Mouse (Mus musculus): ENCODE results near the gene Ncapd2. TPM values are rescaled to one million over a fixed set of nuclear protein-coding genes. Genes with fewer than 3 reads are reported as not detected.

Ncapd2 gene
- total and polyA plus RNA-seq, 3 experiments: 20.4 to 25.5 (median 25.2) TPM

DNA sequence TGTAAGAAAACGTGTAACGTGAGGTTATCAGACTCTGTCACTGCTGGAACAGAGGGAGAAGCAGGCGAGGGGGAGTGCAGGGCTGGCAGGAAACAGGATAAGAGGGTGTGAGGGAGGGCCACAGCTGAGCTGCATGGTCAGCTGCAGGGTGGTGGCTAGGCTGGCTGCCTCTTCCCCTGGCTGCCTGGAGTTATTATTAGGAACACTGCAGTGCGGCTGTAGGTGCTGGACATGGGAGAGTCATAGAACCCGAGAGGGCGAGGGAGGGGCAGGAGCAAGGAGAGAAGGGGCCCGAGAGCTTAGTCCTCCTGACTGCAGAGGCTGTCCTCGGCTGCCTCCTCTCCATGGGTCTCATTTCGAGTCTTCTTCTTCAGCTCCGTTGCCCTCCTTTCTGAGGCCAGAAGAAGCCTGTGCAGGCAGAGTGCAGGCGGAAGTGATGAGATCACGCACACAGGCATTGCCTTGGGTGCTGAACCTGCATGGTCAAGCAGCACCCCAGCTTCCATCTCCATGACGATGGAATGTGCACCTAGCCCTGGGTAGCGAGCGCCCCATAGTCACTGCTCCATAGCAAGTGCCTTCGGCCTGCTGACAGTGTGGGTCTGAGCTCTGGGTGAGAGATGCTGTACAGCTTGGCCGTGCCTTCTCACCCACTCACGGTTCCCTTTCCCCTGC is 43.1 kb downstream of the Ncapd2 start:
- DNase-seq: peak; percentile 54

DNA sequence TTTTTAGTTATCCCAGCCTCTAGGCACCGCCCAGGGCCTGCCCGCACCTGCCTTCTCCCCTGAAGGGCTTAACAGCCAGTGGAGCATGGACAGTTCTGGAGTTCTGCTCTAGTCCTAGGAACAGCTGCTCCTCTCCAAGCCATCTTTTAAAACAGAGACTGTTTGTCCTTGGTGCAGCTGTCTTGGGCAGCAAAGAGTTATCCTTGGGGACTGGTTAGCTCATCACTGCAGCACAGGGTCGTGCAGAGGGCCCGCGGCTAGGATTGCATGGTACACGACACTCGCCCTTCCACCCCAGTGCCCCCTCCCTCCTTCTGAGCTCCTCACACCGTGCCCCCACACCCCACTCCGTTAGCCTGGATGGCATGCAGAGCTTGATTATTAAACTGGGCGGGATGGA is 44.2 kb downstream of the Ncapd2 start:
- DNase-seq: no peak

DNA sequence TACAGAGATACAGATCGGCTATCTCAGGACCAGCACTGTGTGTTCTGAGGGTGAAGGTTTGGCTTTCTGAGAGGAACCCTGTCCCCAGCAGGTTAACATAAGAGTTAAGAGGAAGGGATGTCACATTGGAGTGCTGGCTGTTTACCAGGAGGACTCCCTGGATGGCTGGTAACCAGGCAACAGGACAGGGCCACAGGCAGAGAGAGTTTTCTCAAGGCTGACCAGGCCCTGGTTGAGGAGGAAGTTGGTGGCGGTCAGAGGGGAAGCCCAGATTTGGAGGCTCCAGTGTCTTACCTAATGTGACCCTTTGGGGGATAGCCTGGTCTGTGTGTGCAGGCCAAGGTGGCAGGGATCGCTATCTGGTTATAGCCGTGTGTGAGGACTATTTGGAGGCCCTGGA is 44.7 kb downstream of the Ncapd2 start:
- peak; percentile 75 for DNase-seq

DNA sequence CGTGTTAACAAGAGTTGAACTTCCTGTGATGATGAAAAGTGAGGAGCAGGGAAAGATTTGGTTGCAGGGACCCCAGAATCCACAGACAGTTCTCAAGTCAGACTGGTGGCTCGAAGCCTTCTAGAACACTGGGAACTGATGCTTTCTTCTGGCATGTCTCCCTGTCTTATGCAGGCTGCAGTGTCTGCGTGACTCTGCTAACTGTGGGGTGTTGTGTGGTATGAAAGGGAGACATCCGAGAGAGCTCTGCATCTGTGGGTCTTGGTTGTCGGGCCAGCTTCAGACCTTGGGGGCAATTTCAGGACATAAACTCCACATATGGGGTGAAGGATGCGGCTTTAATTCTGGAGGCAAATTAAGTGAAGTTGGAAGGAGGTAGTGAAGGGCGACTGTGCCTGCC is 45.4 kb downstream of the Ncapd2 start:
- no peak for DNase-seq

DNA sequence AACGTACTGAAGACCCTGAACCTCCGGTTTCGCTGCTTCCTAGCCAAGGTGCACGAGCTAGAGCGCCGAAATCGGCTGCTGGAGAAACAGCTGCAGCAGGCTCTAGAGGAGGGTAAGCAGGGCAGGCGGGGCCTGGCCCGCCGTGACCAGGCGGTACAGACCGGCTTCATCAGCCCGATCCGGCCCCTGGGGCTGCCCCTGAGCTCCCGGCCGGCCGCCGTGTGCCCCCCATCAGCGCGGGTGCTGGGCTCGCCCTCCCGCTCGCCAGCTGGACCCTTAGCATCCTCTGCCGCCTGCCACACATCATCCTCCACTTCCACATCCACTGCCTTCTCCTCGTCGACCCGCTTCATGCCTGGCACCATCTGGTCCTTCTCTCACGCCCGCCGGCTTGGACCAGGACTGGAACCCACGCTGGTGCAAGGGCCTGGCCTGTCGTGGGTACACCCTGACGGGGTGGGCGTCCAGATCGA is 46.0 kb downstream of the Ncapd2 start:
- DNase-seq: no peak

DNA sequence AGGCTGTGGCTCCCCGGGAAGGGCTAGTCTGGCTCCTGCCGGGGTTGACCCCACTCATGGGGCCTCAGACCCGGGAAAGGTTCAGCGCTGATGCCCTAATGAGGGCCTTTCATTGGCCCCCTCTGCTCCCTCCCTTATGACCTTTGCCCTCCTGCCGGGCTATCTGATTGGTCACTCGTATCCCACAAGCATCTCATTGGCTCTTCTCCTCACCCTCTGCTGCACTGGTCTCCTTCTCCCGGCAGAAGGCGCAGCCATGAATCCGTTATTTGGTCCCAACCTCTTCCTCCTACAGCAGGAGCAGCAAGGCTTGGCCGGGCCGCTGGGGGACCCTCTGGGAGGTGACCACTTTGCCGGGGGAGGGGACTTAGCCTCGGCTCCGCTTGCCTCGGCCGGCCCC is 46.5 kb downstream of the Ncapd2 start, which contains the start of gene Iffo1:
Iffo1 (plus strand) TSS at position 241 of the 400 bp plus-strand sequence.
- DNase-seq: peak; percentile 94

DNA sequence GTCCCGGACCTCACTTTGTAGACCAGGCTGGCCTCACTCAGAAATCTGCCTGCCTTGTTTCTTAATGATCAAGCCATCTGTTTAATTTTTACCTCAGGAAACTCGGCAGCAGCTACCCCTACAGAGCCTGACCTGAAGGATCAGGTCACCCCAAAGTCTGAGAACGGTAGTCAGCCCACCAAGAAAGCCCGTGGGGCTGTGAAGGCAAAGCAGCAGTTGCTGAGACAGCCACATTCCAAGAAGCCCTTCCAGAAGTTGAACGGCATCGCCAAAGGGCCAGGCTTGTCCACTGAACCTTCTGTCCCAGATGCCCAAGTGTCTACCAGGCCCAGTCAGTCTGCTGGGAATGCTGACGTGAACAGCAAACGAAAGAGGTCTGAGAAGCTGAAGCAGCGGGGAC is 47.6 kb downstream of the Ncapd2 start:
- no peak for DNase-seq

DNA sequence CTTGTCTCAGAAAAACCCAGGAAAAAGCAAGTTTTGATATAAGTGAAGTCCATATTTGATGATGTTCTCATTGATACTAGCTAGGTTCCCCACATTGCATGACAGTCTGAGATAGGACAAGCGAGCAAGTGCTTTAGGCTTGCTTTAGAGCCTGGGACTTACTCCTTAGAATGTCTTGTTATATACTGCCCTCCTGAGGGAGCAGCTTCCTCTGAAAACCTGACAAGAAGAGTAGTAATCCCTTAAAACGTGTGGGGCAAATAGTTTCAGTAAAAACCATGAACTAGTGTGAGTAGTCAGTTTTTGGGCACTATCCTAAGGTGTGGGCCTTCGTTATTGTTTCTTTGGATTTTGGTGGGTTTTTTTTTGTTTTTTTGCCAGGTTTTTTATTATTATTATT is 48.4 kb downstream of the Ncapd2 start:
- DNase-seq: no peak

DNA sequence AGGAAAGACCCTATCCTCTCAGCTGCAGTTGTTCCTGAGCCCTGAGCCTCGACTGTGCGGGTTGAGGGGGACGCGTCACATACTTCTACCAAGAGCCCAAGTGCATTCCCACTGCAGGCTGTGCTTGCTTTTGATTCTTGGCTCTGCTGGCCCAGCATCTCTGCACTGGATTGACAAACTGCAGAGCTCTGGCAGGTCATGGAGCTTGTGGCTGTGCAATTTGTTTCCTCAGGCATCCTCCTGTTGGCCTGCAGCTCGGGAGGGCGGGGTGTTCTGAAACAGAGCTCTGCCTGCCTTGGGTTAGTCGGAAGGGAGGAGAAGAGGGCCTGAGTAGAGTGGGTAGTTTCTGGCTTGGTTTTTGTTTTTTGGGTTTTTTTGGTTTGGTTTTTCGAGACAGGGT is 49.1 kb downstream of the Ncapd2 start:
- no peak for DNase-seq

DNA sequence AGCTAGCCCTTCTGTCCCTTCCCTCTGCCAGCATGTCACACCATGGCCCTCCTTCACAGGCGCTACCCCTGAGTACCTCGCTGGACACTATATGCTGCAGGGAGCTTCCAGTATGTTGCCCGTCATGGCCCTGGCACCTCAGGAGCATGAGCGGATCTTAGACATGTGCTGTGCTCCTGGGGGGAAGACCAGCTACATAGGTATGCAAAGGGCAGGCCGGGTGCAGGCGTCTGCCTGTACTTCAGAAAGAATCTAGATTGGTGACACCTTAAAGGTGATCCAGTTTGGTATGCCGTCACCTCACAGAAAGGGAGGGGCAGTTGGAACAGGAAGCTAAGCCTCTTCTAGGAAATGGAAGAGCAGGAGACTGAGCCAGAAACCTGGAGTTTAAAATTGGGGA is 51.8 kb downstream of the Ncapd2 start:
- DNase-seq: no peak

DNA sequence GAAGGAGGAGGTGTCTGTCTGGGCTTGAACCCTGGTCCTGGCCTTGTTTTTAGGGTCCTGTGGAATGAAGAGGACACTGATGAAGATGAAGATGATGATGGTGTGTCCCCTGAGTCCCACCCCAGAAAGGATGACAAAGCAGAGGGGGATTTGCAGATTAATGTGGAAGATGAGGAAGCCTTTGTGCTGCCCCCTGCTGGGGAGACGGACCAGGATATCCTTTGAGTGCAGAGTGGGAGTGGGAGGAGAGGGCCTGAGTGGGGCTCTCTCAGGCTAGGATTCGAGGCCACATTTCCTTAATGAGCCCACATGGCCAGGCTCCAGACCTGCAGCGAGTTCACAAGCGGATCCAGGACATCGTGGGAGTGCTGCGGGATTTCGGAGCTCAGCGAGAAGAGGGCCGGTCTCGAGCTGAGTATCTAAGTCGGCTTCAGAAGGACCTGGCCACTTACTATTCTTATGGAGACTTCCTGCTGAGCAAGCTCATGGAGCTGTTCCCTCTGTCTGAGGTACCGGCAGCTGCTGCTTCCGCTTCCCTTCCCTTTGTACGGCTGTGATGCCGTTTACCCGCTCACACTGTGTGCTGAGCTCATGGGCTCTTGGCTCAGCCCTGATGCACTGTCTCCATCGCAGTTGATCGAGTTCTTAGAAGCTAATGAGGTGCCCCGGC is 54.4 kb downstream of the Ncapd2 start:
- DNase-seq: no peak

DNA sequence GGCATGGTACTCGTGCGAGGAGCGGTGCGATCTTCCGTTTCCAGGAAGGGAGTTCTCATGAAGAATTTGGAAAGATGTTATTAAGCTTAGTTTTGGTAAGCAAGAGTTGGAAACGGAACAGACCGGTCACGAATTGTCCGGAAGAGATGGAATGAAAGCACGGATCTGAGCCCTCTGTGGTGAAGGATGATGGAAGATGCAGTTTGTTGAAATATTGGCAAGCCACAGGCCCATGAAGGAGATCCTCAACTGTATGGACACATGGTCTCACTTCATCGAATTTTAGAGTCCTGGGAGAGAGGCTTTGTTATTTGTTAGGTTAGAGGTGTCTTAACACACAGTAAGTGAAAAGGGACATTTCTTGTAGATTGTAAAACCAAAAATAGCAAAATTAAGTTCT is 59.0 kb downstream of the Ncapd2 start:
- no peak for DNase-seq

DNA sequence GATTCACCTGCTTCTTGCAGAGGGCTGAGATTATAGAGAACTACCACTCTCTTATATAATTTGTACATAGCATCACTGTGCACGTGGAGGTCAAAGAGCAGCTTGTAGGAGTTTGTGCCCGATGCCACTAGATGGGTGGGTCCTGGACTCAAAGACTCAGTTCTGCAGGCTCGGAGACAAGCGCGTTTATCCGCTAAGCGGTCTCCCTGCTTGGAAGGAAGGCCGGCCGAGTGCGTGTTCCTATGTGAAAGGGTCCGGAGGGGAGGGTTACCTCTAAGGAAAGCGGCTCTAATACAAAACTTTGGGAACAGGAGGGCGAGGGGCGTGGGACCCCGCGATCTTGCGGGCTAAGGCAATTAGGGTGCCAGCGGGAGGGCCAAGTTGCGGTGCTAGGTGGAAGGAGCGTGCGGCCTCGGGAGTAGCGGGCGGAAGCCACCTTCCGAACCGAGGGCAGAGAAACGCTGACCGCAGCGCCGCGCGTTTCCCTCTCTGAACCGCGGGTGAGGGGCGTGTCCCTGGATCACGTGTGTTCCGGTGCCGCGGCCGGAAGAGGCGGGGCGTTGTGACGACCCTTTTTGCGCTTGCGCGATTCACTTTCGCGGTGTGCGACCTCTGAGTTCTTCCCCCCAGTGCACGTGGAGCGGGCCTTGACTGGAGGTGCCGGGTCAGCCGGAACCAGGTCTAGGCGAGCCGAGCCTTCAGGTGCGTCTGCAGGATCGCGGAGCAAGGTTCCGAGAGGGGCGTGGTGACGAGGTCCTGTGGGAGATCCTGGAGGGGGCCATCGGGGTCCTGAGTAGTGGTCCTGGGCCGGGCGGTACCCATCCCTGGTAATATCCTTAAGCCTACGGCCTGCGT is 60.0 kb downstream of the Ncapd2 start, which contains the start of gene Nop2:
Nop2 (plus strand) TSS at position 608 of the 855 bp plus-strand sequence.
- peak; percentile 90 for DNase-seq

DNA sequence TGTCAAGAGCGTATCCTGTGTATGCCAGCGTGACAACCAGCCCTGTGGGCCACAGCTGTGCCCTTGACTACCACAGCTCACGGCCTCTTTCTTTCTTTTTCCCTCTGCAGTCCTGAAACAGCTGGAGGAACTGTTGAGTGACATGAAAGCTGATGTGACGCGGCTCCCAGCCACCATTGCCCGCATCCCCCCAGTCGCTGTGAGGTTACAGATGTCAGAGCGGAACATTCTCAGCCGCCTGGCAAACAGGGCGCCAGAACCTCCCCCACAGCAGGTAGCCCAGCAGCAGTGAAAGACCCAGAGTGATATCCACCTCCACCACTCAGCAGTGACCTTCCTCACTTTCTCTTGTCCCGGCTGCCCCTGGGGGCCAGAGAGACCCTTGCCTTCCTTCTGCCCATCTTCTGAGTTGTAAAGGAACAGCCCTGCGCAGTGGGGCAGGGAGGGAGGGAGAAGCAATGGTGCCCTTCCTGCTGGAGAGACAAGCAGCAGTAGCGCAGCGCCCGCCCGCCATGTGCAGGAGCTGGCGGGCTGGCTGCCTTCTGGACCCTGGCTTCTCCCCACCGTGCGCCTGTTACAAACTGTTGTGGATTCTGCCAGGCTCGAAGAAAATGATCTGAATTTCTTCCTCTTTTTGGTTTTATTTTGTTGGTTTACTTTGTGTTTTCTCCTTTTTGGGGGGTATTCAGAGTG is 61.6 kb downstream of the Ncapd2 start:
- no peak for DNase-seq

DNA sequence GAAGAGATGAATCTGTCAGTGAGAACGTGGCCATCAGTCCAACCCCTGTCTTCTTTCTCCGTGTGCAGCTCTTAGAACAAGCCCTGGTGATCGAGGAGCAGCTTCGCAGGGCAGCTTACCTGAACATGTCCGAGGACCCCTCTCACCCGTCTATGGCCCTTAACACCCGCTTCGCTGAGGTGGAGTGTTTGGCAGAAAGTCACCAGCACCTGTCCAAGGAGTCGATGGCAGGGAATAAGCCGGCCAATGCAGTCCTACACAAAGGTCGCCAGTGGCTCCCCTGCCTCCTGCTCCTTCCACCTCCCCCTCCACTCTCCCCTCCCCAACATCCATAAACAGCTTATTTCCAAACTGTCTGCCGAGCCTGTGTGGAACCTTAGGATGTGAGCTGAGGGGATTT is 62.8 kb downstream of the Ncapd2 start:
- DNase-seq: no peak

DNA sequence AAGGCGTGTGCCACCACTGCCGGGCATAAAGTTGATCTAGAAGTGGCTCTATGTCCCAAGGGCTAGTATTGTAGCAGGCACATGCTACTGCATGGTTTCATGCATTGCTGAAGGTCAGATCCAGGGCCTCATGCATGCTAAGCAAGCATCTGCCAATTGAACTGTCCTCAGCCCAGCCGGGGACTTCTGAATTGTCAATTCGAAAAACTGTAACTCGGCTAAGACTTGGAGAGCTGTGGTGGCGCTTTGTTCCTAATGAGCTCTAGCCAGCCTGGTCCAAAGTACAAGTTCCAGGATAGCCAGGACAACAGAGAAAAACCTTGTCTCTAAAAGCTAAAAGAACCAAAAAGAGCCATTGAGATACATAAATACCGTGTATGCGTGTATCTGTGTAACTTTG is 72.1 kb downstream of the Ncapd2 start:
- DNase-seq: no peak

Small RNAs within 50 kb of the gene (microRNA-seq; reads per million reads assigned to microRNA genes)
- gene Mir3098: 0.44 to 1.7 reads per million in 2 experiments
- gene Mir8113: 0 reads per million in 2 experiments

Other genes with a start within 250 kb of the Ncapd2 start
- gene Cops7a, start 226.2 kb downstream of the Ncapd2 start, total RNA-seq (2021): 100 to 1,000 TPM; 128 to 152 TPM
- 220 and 384 TPM in 2 replicates for gene Cops7a, start 226.2 kb downstream of the Ncapd2 start, polyA plus RNA-seq (2012; rRNA removed)
- gene Pianp, start 195.0 kb downstream of the Ncapd2 start, total RNA-seq (2021): 1 to 10 TPM in 1 of 2 experiments, under 1 TPM in 1; 0.89 to 2.0 TPM
- 4.2 and 9.0 TPM in 2 replicates for gene Pianp, start 195.0 kb downstream of the Ncapd2 start, polyA plus RNA-seq (2012; rRNA removed)
- 10 to 100 TPM; 38.5 to 56.9 TPM for gene Zfp384, start 182.6 kb downstream of the Ncapd2 start, total RNA-seq (2021)
- gene Zfp384, start 182.6 kb downstream of the Ncapd2 start, polyA plus RNA-seq (2012; rRNA removed): 70.6 and 98.2 TPM in 2 replicates
- 10 to 100 TPM; 51.0 to 60.6 TPM for gene Ing4, start 151.9 kb downstream of the Ncapd2 start, total RNA-seq (2021)
- gene Ing4, start 151.9 kb downstream of the Ncapd2 start, polyA plus RNA-seq (2012; rRNA removed): 35.5 and 37.4 TPM in 2 replicates
- gene Acrbp, start 142.0 kb downstream of the Ncapd2 start, total RNA-seq (2021): 10 to 100 TPM in 1 of 2 experiments, 1 to 10 TPM in 1; 4.4 to 12.2 TPM
- 14.0 and 15.9 TPM in 2 replicates for gene Acrbp, start 142.0 kb downstream of the Ncapd2 start, polyA plus RNA-seq (2012; rRNA removed)
- gene Lpar5, start 123.8 kb downstream of the Ncapd2 start, total RNA-seq (2021): under 1 TPM; 0.61 to 0.83 TPM
- gene Lpar5, start 123.8 kb downstream of the Ncapd2 start, polyA plus RNA-seq (2012; rRNA removed): 3.1 and 4.3 TPM in 2 replicates
- 100 to 1,000 TPM; 139 to 156 TPM for gene Chd4, start 95.7 kb downstream of the Ncapd2 start, total RNA-seq (2021)
- gene Chd4, start 95.7 kb downstream of the Ncapd2 start, polyA plus RNA-seq (2012; rRNA removed): 54.1 and 58.1 TPM in 2 replicates
- gene Nop2, start 59.8 kb downstream of the Ncapd2 start, total RNA-seq (2021): 10 to 100 TPM; 40.9 to 51.7 TPM
- 8.0 and 12.0 TPM in 2 replicates for gene Nop2, start 59.8 kb downstream of the Ncapd2 start, polyA plus RNA-seq (2012; rRNA removed)
- gene Iffo1, start 46.5 kb downstream of the Ncapd2 start, total RNA-seq (2021): 10 to 100 TPM; 13.8 to 21.4 TPM
- 73.1 and 80.0 TPM in 2 replicates for gene Iffo1, start 46.5 kb downstream of the Ncapd2 start, polyA plus RNA-seq (2012; rRNA removed)
- gene Gapdh, start 25.2 kb downstream of the Ncapd2 start, total RNA-seq (2021): 1,000 to 10,000 TPM; 2,613 to 2,674 TPM
- 2,736 and 3,470 TPM in 2 replicates for gene Gapdh, start 25.2 kb downstream of the Ncapd2 start, polyA plus RNA-seq (2012; rRNA removed)
- 100 to 1,000 TPM; 162 to 208 TPM for gene Mrpl51, start 100 bp upstream of the Ncapd2 start, total RNA-seq (2021)
- 44.2 and 45.1 TPM in 2 replicates for gene Mrpl51, start 100 bp upstream of the Ncapd2 start, polyA plus RNA-seq (2012; rRNA removed)
- gene Vamp1, start 23.9 kb upstream of the Ncapd2 start, total RNA-seq (2021): 10 to 100 TPM; 35.7 to 39.7 TPM
- 46.2 and 47.0 TPM in 2 replicates for gene Vamp1, start 23.9 kb upstream of the Ncapd2 start, polyA plus RNA-seq (2012; rRNA removed)
- 10 to 100 TPM; 11.3 to 15.6 TPM for gene Tapbpl, start 40.2 kb upstream of the Ncapd2 start, total RNA-seq (2021)
- gene Tapbpl, start 40.2 kb upstream of the Ncapd2 start, polyA plus RNA-seq (2012; rRNA removed): 12.0 and 12.1 TPM in 2 replicates
- gene Cd27, start 45.3 kb upstream of the Ncapd2 start, total RNA-seq (2021): under 1 TPM; 0.43 to 0.73 TPM
- gene Cd27, start 45.3 kb upstream of the Ncapd2 start, polyA plus RNA-seq (2012; rRNA removed): 0.74 and 0.88 TPM in 2 replicates
- gene Tuba3a, start 94.3 kb upstream of the Ncapd2 start, total RNA-seq (2021): not detected
- gene Tuba3a, start 94.3 kb upstream of the Ncapd2 start, polyA plus RNA-seq (2012; rRNA removed): not detected in 2 replicates
- 10 to 100 TPM; 75.1 to 78.7 TPM for gene Ltbr, start 122.2 kb upstream of the Ncapd2 start, total RNA-seq (2021)
- gene Ltbr, start 122.2 kb upstream of the Ncapd2 start, polyA plus RNA-seq (2012; rRNA removed): 179 and 206 TPM in 2 replicates
- gene Scnn1a, start 129.0 kb upstream of the Ncapd2 start, total RNA-seq (2021): 1 to 10 TPM; 1.2 to 1.7 TPM
- 1.9 and 2.5 TPM in 2 replicates for gene Scnn1a, start 129.0 kb upstream of the Ncapd2 start, polyA plus RNA-seq (2012; rRNA removed)
- gene Tnfrsf1a, start 157.7 kb upstream of the Ncapd2 start, total RNA-seq (2021): 100 to 1,000 TPM; 208 to 308 TPM
- 284 and 368 TPM in 2 replicates for gene Tnfrsf1a, start 157.7 kb upstream of the Ncapd2 start, polyA plus RNA-seq (2012; rRNA removed)
- under 1 TPM in 1 of 2 experiments, not detected in 1; 0.21 TPM for gene Plekhg6, start 189.1 kb upstream of the Ncapd2 start, total RNA-seq (2021)
- gene Plekhg6, start 189.1 kb upstream of the Ncapd2 start, polyA plus RNA-seq (2012; rRNA removed): 0.02 and 0.11 TPM in 2 replicates